Mouse (Mus musculus) Muller cell, postnatal 12 days (primary cell): ENCODE measurements around the gene Qrich1.

ENCODE experiments used
- DNase-seq: peaks from one replicate; pipeline ENCODE4 v3.0.0-alpha.2; 2015; ENCODE audit errors: inconsistent ontology term

Gene Qrich1

DNA sequence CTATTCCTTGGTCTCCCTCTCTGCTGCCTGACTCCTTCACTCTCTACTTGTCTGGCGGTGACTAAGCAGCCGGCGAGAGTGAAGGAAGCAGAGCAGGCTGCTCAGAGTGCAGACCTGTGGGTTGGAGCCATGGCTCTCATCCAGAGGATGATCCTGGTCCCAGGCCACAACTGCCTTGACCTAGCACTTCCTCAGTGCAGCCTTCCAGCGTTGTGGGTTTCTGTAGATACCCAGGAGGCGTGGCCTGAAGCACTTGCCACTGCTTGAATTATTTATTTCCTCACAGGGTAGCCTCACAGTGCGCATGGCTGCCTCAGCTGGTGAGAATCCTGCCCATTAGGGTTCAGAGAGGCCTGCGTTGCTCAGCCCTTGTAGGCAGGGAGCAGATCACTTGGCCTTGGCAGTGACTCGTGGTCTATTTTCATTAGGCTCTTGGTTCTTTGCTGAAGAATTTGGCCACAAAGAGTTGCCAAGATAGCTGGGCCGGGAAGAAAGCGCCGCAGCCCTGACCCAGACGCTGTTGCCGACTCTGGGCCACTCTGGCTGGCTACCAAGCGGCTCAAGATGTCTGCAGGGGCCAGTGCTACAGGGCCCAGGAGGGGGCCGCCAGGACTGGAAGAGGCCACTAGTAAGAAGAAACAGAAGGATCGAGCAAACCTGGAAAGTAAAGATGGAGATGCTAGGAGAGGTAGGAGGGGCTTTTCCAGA lies 24.4 kb upstream of the Qrich1 start:
- peak; percentile 85 for DNase-seq

DNA sequence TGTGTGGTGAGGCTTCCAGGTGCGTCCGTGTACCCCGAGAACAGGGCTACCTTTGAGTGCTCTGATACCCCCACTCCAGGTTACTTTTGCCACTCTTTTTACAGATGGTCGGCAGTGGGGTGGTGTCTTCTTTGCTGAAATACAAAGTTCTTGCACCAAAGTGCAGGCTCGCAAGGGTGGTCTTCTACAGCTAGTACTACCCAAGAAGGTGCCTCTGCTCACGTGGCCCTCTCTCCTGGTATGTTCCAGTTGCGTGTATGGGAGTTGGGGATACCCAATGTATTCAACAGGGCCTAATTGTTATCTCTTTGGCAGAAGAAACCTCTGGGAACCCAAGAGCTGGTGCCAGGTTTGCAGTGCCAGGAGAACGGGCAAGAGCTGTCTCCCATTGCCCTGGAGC lies 23.4 kb upstream of the Qrich1 start:
- DNase-seq, result no peak

DNA sequence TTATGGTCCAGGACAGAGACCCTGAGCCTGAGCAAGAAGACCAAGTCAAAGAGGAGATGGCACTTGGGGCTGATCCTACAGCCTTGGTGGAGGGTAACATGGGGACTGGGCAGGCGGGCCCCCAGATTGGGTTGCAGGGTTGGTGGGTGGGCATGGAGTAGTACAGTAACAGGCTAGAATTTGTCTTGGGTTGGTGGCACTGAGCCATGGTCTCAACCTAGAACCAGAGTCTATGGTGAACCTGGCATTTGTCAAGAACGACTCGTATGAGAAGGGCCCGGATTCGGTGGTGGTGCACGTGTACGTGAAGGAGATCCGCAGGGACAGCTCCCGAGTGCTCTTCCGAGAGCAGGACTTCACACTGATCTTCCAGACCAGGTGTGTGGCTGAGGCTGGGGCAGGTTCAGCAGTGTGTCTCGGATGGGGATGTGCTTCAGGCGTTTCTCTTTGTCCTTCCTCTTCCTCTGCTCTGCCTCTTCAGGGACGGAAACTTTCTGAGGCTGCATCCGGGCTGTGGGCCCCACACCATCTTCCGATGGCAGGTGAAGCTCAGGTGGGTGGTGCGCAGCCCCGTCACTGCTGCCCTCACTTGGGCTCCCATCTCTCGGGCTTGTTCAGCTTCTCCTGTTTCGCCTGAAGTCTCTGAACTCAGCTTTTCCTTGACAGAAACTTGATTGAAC lies 22.3 kb upstream of the Qrich1 start:
- no peak for DNase-seq

DNA sequence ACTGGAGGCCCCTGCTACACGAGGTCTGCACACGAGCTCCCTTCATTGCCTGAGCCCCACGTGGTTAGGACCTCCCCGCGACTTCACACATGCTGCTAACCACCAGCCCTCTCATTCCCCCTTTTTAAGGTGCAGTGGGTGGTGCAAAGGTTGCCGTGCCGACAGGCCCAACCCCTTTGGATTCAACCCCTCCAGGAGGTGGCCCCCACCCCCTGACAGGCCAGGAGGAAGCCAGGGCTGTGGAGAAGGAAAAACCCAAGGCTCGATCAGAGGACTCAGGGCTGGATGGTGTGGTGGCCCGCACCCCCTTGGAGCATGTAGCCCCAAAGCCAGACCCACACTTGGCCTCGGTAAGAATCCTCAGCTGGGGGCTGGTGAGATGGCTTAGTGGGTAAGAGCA lies 21.7 kb upstream of the Qrich1 start:
- DNase-seq, result no peak

DNA sequence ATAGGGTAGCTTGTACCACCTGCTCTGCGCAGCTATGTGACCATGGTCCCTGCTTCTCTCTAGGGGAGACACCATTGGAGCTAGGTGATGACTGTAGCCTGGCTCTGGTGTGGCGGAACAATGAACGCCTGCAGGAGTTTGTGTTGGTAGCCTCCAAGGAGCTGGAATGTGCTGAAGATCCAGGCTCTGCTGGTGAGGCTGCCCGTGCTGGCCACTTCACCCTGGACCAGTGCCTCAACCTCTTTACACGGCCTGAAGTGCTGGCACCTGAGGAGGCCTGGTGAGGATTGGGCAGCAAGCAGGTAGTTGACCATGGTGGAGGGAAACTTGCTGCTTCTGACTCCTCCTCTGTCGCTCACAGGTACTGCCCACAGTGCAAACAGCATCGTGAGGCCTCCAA lies 17.4 kb upstream of the Qrich1 start:
- no peak for DNase-seq

DNA sequence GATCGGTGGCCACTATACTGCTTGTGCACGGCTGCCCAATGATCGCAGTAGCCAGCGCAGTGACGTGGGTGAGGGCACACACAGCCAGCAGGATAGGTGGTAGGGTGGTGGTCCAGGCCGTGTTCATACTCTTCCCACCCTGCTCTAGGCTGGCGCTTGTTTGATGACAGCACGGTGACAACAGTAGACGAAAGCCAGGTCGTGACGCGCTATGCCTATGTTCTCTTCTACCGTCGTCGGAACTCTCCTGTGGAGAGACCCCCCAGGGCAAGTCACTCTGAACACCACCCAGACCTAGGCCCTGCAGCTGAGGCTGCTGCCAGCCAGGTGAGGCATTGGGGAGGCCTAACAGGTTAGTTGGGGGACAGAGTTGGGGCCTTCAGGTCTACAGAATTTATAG lies 16.7 kb upstream of the Qrich1 start:
- DNase-seq, result no peak

DNA sequence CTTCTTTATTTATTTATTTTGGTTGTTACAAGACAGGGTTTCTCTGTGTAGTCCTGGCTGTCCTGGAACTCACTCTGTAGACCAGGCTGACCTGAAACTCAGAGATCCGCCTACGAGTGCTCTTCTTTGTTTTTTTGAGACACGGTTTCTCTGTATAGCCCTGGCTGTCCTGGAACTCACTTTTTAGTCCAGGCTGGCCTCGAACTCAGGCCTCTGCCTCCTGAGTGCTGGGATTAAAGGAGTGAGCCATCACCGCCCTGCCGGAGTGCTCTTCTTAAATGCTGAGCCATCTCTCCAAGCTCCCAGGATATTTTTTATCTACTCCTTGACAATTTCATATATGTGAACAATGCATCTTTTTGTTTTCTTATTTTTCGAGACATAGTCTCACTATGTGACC lies 9.7 kb upstream of the Qrich1 start:
- DNase-seq, result no peak

DNA sequence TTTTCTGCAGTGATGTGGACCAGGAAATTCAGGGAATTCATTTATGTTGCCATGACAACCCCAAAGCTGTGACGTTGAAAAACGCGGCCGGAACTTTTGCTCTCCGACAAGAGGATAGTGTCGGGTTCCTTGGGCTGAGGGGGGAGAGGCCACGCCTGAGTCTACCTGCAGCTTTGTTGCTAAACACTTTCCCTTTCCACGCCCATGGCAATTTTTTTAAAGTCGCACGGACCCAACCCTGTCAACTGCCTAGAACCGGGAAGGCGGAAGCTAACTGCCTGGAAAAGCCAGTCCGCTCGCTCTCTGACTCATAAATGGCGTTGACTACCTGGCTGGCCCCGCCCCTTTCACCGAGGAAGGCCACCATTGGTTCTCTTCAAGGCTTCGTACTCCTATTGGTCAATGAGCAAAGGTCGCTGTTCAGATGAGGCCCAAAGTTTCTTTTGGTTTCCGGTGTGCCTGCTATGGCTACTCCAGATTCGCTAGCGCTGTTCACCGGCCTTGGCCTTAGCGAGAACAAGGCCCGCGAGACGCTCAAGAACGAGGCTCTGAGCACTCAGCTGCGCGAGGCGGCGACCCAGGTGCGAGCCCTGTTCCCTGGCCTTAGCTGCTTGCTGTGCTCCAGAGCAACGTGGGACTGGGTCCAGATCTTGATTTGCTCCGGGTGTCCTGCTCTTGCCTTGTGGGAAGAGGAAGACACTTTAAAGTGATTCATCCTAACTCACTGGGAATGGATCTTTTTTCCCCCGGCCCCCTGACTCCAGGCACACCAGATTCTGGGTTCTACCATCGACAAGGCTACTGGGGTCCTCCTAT lies 8.8 kb upstream of the Qrich1 start, which contains the start of gene Qars:
Qars (plus strand) TSS at position 88 of the 816 bp plus-strand sequence.
- DNase-seq, result peak; percentile 99

DNA sequence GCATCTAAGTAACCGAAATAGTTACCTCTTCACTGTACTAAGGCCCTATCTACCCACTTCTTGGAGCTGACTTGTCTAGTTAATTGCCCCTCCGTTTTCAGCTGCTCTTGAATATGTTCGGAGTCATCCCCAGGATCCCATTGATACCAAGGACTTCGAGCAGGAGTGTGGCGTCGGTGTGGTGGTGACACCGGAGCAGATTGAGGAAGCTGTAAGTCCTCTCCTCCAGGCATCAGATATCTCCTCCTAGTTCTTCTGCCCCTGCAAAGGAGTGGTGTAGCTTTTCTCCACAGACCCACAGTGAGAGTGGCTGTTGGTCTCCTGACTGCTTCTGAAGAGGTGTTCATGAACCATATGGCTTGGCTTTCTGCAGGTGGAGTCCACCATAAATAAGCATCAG lies 7.8 kb upstream of the Qrich1 start:
- no peak for DNase-seq

DNA sequence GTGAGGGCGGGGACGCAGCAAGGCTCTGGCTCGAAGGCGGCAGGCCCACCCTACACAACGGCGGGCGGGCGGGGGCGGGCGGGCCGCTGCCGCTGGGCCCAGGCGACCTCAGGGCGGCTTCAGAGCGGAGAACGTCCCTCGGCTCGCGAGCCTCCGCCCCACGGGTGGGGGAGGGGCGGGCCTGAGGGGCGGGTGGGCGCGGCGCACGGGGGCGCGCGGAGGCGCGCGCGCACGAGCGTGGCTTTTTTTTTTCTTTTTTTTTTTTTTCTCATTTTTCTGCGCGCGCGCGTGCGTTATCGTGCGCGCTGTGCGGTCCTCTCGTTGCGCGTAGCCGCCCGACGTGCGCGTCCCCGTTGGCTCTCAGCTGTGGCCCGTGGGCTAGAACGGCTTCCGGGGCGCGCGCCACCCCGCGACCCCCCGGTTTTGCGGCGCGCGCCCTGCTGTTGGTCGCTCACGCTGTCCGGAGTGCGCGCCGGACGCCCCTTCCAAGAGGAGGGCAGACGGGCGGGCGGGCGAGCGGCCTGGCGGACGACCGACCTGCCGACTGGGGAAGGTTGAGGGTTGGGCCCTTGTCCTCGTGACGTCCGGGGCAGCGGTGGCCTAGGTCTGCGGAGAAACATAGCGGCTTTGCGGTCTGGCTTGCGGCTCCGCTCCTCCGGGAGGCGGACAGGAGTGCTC lies 786 bp downstream of the Qrich1 start:
- peak; percentile 93 for DNase-seq

DNA sequence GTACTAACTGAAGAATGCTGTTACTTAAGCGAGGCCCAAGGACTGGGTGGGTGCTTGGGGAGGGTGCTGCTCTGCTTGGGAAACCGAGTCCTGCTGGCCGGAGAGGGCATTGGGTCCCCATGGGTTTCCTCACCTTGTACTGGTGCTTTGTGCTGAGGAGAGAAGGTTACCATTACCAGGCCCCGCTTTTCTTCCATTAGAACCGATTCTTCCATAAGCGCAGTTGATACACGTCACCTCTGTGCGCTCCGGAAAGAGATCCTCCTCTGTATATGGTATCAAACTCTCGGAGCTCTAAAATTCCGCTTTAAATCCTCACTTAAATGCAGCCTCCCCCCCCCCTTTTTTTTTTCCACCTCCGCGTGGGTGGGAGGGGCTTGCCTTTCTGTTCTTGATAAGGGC lies 1.3 kb downstream of the Qrich1 start:
- no peak for DNase-seq

DNA sequence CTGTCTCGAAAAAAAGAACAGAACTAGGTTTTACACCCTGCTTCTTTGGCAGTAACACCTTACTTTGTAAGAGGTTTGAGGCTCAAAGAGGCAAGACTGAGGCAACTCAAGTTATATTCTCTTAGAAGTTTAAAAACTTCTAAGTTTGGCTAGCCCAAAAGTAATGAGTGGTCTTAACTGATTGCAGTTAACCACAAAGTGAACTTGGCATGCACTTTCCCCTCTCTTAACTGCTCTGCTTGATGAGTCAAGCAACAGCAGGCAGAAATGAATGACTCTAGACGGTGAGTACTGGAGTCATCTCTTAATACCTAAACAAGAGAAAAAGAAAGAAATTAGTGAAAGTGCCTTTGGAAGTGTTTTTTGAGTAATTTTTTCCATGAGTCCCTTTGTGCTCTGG lies 5.0 kb downstream of the Qrich1 start:
- DNase-seq, result peak; percentile 37

DNA sequence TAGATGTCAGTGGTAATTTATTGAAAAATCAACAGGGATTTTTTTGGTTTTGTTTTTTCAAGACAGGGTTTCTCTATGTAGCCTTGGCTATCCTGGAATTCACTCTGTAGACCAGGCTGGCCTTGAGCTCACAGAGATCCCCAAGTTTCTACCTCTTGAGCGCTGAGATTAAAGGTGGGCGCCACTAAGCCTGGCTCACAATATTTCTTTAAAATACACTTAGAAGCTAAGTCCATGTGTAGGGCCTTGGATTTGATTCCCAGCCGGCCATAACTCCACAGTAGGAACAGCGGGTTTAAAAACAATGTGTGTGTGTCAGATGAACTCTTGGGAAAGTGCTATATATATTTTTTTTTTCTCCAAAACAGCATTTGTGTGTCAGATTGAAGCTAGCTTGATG lies 6.7 kb downstream of the Qrich1 start:
- no peak for DNase-seq

DNA sequence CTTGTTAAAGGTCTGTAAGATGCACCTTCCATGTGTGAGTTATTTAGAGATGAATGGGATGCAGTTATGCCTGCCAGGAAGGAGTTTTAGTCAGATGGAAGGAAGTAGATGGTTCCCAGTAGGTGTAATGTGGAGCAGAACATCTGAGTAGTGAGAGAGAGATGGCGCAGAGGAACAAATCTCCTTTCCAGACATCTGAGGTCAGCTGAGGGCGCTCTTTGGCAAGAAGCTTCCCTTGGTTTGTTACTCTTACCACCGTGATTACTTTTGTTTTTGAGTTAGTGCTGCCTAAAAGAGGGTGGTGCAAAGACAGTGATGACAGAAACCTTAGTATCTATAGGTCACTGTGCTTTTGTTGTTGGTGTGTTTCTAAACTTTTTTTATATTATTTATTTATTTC lies 8.8 kb downstream of the Qrich1 start:
- no peak for DNase-seq

DNA sequence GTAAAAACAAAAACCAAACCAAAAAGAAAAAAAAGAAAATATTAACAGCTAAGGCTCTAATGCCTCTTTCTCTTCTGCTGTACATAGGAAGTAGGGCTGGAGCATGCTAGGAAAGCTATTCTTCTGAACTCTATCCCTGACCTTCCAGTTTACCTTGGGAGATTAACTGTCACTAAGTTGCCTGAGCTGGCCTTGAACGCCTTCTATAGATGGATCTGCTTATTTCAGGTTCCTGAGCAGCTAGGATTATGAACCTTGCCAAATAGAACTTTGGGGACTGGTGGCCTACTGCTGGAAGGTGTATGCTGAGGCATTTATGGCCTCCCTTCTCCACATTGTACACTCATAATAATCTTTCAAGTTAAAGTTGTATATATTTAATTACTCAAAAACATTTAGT lies 14.3 kb downstream of the Qrich1 start:
- no peak for DNase-seq

DNA sequence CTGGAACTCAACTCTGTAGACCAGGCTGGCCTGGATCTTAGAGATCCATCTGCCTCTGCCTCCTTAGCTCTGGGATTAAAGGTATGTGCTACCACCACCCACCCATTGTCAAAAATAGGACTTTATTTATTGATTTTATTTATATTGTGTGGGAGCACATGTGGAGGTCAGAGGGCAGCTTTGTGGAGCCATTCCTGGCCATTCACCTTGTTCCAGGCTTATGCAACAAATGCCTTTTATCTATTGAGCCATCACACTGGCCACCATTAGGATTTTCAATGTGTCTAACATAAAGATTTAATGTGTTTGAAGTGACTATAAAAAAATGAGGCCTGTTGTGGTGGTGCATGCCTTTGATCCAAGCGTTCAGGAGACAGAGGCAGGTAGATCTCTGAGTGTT lies 14.9 kb downstream of the Qrich1 start:
- no peak for DNase-seq

DNA sequence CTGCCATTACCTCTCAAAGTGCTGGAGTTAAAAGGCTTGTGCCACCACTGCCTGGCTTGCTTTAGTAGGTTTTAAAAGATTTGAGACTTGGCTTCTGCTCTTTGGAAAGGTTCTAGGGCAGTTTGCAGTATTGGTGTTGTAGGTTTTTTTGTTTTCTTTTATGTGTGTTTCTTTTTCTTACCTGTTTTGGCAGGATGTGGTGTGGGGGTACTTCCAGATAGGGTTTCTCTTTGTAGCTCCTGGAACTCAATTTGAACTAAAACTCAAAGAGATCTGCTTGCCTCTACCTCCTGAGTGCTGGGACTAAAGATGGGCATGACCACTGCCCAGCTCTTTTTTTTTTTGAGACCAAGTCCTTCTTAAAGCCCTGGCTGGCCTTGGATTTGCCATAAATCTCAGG lies 24.2 kb downstream of the Qrich1 start:
- no peak for DNase-seq

DNA sequence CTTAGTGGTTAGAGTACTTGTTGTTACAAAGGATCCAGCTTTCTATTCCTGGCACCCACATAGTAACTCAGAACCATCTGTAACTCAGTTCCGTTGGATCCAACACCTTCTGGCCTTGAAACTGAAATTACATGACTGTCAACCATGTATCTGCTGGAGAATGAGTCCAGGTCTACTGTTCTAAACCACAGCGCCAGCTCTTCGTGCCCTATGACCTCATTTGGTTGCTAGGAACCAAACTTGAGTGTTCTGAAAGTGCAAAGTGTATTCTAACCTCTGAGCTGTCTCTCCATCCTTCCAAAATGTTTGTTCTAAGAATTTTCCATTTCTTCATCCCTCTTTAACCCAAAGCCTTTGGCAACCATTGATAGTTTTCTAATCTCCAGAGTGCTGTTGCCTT lies 29.4 kb downstream of the Qrich1 start:
- no peak for DNase-seq

DNA sequence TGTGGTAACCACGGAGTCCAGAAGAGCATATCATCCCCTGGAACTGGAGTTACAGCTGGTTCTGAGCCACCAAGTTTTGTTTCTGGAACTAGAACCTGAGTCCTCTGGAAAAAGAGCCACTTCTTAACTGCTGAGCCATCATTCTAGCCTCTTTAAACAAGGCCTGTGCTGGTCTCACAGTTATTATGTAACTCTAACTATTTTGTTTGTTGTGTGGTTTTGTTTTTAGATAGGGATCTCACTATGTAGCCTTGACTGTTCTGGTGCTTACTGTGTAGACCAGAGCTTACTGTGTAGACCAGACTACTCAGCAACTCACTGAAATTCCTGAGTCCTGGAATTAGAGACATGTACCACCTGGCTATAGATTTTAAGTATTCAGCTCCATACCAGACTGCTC lies 30.3 kb downstream of the Qrich1 start:
- no peak for DNase-seq

DNA sequence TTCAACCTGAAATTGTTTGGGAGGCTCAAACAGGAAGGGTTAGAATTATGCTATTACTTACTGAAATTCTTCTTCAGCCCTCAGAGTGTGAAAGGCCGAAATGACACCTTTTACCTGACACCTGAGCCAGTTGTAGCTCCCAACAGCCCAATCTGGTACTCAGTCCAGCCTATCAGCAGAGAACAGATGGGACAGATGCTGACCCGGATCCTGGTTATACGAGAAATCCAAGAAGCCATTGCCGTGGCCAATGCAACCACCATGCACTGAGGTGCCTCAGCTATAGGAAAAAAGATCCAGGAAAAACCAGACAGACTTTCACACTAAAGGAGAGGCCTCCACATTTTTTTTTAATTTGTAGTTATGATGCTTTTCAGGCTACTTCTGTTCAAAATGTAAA lies 42.6 kb downstream of the Qrich1 start:
- no peak for DNase-seq

DNA sequence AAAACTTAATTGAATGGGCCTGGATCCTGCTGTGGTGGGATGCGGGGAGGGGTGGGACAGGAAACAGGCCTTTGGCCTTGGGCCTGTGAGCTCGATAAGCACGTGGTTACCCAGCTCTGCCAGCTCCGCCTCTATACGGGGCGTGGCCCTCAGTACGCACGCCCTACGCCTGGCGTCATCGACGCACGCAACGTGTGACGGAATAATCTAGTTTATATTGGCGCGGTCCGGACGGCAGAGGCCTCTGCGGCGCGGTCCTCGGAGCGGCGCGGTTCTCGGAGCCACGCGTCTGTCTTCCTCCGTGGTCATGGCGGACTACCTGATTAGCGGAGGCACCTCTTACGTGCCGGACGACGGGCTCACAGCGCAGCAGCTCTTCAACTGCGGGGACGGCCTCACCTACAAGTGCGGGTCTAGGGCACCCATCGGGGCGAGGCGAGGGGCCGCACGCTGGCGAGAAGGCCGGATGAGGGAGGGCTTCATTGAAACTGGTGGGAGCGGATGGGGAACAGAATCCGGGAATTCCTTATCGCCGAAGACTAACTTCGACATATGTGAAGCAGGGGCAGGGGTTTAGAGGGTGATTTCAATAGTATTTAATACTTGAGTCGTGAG lies 43.7 kb downstream of the Qrich1 start, which contains the start of gene Impdh2:
Impdh2 (plus strand) TSS at position 60 of the 615 bp plus-strand sequence.
- peak; percentile 93 for DNase-seq

DNA sequence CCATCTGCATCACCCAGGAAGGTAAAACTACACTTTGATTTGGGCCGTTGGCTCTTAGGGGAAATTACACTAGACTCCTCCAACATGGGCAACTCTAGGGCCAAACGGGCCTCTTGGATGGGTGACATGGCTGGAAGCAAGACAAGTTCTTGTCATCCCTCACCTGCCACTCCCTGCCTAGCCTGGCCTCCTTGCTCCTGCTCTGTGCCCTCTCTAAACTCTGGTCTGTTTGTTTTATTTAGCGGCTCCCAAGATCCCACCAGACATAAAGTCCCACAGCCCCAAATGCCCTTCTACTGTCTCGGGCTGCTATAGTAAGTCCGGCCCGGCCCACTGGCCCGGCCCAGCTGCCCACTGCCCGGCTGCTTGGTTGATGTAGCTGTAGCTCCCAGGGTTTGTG lies 47.1 kb downstream of the Qrich1 start:
- no peak for DNase-seq
